Mouse (Mus musculus): ENCODE measurements at regions not wholly inside any gene's neighbourhood (a gene's known extent, or its start where the extent isn't known, plus 50 kb on each side); places are given as distances from the start of the nearest gene placed in this dataset.

DNA sequence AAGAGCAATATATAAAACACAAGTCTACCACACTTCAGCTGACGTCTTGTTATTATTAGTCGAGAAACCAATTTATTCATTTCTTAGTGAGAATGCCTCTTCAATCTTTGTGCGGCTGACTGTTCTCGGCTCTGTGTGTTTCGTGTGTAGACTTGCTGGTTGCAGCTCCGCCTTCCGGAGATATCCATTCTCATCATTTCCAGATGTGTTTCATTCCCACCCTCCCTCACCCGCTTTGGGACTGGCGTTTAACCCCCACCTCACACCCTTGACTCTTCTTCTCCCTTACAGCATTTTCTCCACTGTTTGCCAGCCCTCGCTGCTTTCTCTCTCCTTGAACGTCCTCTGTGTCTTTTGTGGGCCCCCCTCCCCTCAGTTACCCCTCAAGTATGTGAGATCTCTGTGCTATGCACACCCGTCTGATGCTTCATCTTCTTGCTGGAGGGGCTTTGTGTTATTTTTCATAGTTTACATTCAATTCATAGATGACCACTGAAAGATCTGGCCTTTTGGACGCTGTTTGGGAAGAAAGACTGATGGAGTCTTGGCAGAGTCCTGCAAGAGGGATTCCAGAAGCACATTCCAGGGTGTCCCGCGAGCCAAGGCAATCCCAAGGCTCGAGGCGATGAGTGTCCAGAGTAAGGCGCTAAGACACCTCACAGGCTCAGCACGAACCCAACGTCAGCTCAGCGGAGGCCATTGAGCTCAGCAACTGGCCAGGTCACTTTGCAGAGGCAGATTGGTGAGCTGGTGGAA, 121.9 kb upstream of the Arglu1 start:
- Histone ChIP-seq H3K4me2 (no peak overlapping the region), H3K9ac (no peak overlapping the region), H3K9me3 (replicated peaks) (no peaks in the 10 kb centered on the region), H3K36me3 (no peaks in the 10 kb centered on the region), H3K4me3 (no peak overlapping the region), H3K27me3 (replicated peaks) (no peaks in the 10 kb centered on the region), H3K4me1 (no peaks in the 10 kb centered on the region), H3K27ac (no peak overlapping the region)
- no peak for ATAC-seq
- 67% methylated on average over 21 of the region's 21 CpGs for WGBS (ENCODE audit: insufficient replicate concordance)

- Histone ChIP-seq H3K4me1 (no peaks in the 10 kb centered on the region), H3K4me2 (no peak overlapping the region), H3K27me3 (replicated peaks) (no peaks in the 10 kb centered on the region), H3K27ac (no peak overlapping the region), H3K4me3 (no peak overlapping the region), H3K9ac (no peak overlapping the region), H3K36me3 (no peaks in the 10 kb centered on the region), H3K9me3 (replicated peaks) (no peaks in the 10 kb centered on the region)
- ATAC-seq: no peak
- WGBS (ENCODE audit: insufficient replicate concordance): 74% methylated on average over 4 of the region's 4 CpGs
Measured at GRCm38 (mm10) chr8:8810928-8811327, 120.6 kb upstream of the Arglu1 start.

DNA sequence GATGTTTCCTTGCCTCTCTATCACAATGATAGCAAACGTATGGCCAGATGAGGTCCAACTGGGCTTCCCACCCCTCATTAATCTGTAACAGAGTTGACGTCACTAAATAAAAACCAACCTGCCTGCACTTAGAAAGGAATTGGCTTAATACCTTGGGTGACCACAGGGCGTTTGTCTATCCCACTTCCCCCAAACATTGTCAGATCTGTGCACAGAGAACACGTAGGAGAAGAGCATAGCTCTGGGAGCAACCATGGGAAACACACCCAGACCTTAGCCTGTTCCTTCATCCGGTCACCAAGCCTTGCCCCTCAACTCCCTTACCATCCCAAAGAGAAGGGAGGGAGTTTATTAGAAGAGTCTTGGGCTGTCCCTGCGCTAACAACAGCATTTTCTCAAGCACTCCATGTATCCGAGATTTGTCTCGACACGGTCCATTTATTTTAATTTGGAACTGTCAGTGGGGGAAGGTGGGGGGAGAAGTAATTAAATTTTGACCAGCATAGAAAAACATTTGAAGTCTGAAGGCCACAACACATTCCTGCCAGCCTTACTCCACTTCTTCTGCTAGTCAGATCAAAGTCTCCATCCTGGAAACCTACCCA, 119.6 kb upstream of the Arglu1 start:
- WGBS (ENCODE audit: insufficient replicate concordance): 60% methylated on average over 9 of the region's 9 CpGs

DNA sequence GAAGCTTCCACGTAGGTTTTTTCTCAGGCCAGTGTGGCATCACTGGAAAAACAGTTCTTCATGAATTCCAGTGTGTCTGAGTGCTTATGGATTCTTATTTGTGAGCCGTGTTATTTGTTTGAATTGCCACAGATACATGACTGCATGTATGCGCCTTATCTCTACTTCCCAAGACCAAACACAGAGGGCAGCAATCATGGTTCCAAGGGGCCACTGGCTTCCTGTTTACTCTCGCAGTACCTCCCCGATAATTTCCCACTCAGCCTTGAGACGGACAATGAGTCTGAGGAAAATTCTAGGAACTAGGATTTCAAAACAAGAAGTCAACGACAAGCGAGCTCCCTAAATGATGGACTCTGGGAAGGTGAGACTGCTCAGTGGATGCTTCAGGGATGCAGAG, 119.0 kb upstream of the Arglu1 start:
- no peak for ATAC-seq
- 44% methylated on average over 8 of the region's 8 CpGs for WGBS (ENCODE audit: insufficient replicate concordance)

More for the DNA sequence above, 119.6 kb upstream of the Arglu1 start:
- Histone ChIP-seq H3K9ac (no peak overlapping the region), H3K27ac (no peak overlapping the region), H3K36me3 (no peaks in the 10 kb centered on the region), H3K27me3 (replicated peaks) (no peaks in the 10 kb centered on the region), H3K4me3 (no peak overlapping the region), H3K4me1 (no peaks in the 10 kb centered on the region), H3K4me2 (no peak overlapping the region), H3K9me3 (replicated peaks) (no peaks in the 10 kb centered on the region)
- ATAC-seq: no peak

DNA sequence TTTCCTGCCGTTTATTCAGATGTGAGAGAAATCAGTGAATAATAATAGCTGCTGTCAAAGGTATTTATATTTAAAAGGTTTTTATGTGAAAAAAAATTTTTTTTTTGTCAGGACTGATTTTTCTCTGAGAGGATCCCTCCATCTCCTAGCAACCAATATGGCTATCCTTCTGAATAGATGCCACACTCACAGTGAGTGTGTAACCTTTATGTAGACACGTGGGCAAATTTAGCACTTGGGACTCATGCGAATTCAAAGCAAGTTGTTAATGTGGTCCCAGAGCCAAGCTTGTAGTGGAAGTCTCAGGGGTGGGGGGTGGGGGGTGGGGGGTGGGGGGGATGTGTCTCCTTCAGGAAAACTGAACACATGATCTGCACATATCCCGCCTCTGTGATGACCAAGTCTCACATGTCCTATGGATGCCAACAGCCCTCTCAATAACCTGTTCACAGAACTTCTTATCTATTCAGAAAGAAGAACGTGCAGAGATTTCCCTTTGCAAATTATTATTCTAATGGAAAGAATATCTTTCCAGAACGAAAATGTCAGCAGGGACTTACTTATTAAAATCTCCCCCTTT, 112.5 kb upstream of the Arglu1 start:
- Histone ChIP-seq H3K9ac (no peak overlapping the region), H3K27ac (no peak overlapping the region), H3K4me1 (no peaks in the 10 kb centered on the region), H3K4me2 (no peak overlapping the region), H3K9me3 (replicated peaks) (no peaks in the 10 kb centered on the region), H3K36me3 (no peaks in the 10 kb centered on the region), H3K27me3 (replicated peaks) (no peaks in the 10 kb centered on the region), H3K4me3 (no peak overlapping the region)
- 62% methylated on average over 6 of the region's 6 CpGs for WGBS (ENCODE audit: insufficient replicate concordance)
- ATAC-seq: no peak

More for the DNA sequence above, 119.0 kb upstream of the Arglu1 start:
- Histone ChIP-seq H3K4me1 (no peaks in the 10 kb centered on the region), H3K9me3 (replicated peaks) (no peaks in the 10 kb centered on the region), H3K4me3 (no peak overlapping the region), H3K27me3 (replicated peaks) (no peaks in the 10 kb centered on the region), H3K36me3 (no peaks in the 10 kb centered on the region), H3K9ac (no peak overlapping the region), H3K4me2 (no peak overlapping the region), H3K27ac (no peak overlapping the region)

DNA sequence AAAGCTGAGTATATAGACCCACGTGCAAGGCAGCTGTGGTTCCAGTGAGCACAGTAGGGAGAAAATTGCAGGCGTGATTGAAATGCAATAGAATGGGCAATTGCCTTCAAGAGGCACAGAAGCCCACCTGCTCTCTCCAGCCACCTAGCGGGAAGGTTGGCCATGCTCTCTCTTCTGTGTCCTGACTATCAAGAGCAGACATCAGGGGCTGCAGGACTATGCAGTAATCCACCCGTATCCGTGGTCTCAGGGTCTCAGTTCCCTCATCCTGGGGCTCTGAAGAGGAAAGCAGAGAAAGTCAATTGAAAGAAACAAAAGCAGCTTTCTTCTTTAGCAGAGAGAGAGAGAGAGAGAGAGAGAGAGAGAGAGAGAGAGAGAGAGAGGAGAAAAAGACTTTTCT, 112.0 kb upstream of the Arglu1 start:
- Histone ChIP-seq H3K4me1 (no peaks in the 10 kb centered on the region), H3K4me2 (no peak overlapping the region), H3K27me3 (replicated peaks) (no peaks in the 10 kb centered on the region), H3K36me3 (no peaks in the 10 kb centered on the region), H3K4me3 (no peak overlapping the region), H3K9ac (no peak overlapping the region), H3K27ac (no peak overlapping the region), H3K9me3 (replicated peaks) (no peaks in the 10 kb centered on the region)
- WGBS (ENCODE audit: insufficient replicate concordance): 42% methylated on average over 5 of the region's 5 CpGs
- no peak for ATAC-seq

- no peak overlapping the region for H3K9ac ChIP-seq
- no peaks in the 10 kb centered on the region for H3K4me1 ChIP-seq
- H3K27ac ChIP-seq: no peak overlapping the region
- H3K4me2 ChIP-seq: no peak overlapping the region
- no peaks in the 10 kb centered on the region for H3K27me3 ChIP-seq (replicated peaks)
- H3K4me3 ChIP-seq: no peak overlapping the region
- no peak for ATAC-seq
- no peaks in the 10 kb centered on the region for H3K9me3 ChIP-seq (replicated peaks)
- H3K36me3 ChIP-seq: no peaks in the 10 kb centered on the region
- WGBS (ENCODE audit: insufficient replicate concordance): 30% methylated on average over 5 of the region's 5 CpGs
Measured at GRCm38 (mm10) chr8:8801578-8801977, 111.3 kb upstream of the Arglu1 start.

- Histone ChIP-seq H3K27ac (no peak overlapping the region), H3K9ac (no peak overlapping the region), H3K4me2 (no peak overlapping the region), H3K4me3 (no peak overlapping the region), H3K9me3 (replicated peaks) (no peaks in the 10 kb centered on the region), H3K4me1 (no peaks in the 10 kb centered on the region), H3K27me3 (replicated peaks) (no peaks in the 10 kb centered on the region), H3K36me3 (no peaks in the 10 kb centered on the region)
- 59% methylated on average over 3 of the region's 3 CpGs for WGBS (ENCODE audit: insufficient replicate concordance)
- ATAC-seq: no peak
Measured at GRCm38 (mm10) chr8:8797521-8797920, 107.2 kb upstream of the Arglu1 start.

DNA sequence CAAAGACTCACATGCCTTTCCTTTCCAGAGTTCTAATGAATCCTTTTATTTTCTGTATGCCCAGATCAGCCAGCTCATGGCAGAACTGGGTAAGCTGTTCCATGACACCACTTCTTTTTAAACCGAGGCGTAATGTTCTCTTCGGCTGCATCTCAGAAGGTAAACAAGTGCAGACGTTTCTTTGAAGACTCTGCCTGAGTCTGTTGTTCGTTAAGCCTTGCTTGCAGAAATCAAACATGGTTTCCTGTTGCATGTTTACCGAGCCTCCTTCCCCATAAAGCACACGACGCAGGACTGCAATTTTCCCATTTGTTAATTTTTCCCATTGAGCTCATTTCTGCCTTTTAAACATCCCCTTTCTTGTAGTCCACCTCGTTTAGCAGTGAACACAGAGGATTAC, 106.6 kb upstream of the Arglu1 start:
- Histone ChIP-seq H3K4me1 (no peaks in the 10 kb centered on the region), H3K4me3 (no peak overlapping the region), H3K27me3 (replicated peaks) (no peaks in the 10 kb centered on the region), H3K9me3 (replicated peaks) (no peaks in the 10 kb centered on the region), H3K36me3 (no peaks in the 10 kb centered on the region), H3K27ac (no peak overlapping the region), H3K4me2 (no peak overlapping the region), H3K9ac (no peak overlapping the region)
- ATAC-seq: no peak
- 43% methylated on average over 9 of the region's 9 CpGs for WGBS (ENCODE audit: insufficient replicate concordance)

DNA sequence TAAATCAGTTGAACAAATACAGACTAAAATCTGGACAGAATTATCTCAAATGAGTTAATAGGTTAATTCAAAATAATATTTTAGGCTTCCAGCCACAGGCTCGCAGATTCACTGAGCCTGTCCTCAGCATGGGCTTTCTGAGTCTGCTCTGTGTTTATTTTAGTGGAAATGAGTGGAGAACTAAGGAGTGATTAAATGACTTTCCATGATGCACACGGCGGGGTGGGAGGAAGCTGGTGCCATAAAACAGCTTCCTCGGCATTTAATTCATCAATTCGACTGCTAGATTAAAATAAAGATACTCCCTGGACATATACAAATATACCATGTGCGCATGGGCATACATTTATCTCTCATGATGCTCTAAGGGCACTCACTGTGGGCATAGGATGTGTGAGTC, 104.4 kb upstream of the Arglu1 start:
- Histone ChIP-seq H3K36me3 (no peaks in the 10 kb centered on the region), H3K9me3 (replicated peaks) (no peaks in the 10 kb centered on the region), H3K4me2 (no peak overlapping the region), H3K4me3 (no peak overlapping the region), H3K9ac (no peak overlapping the region), H3K27ac (no peak overlapping the region), H3K4me1 (no peaks in the 10 kb centered on the region), H3K27me3 (replicated peaks) (no peaks in the 10 kb centered on the region)
- no peak for ATAC-seq
- WGBS (ENCODE audit: insufficient replicate concordance): 60% methylated on average over 6 of the region's 6 CpGs

DNA sequence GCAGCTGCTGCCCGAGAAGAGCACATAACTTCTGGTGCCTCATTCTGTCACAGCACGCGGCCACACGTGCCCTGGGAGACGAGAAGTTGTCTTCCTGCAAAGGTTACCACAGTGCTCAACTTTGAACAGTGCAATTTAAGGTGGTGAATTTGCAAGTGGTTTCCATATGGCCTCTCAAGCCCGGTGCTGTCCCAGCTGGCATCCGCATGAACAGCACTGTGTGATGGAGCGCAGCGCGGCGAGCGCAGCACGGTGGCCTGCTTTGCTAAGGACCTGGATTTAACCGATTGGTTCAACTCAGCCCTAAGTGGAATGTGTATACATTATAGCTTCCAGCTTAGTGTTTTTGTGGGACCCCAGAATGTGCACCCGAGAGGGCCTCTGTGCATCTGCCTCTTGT, 89.6 kb upstream of the Arglu1 start:
- WGBS (ENCODE audit: insufficient replicate concordance): 79% methylated on average over 15 of the region's 15 CpGs
- Histone ChIP-seq H3K9ac (no peak overlapping the region), H3K27me3 (replicated peaks) (no peaks in the 10 kb centered on the region), H3K4me1 (no peaks in the 10 kb centered on the region), H3K4me2 (no peak overlapping the region), H3K9me3 (replicated peaks) (no peaks in the 10 kb centered on the region), H3K36me3 (no peaks in the 10 kb centered on the region), H3K27ac (no peak overlapping the region), H3K4me3 (no peak overlapping the region)
- ATAC-seq: no peak

DNA sequence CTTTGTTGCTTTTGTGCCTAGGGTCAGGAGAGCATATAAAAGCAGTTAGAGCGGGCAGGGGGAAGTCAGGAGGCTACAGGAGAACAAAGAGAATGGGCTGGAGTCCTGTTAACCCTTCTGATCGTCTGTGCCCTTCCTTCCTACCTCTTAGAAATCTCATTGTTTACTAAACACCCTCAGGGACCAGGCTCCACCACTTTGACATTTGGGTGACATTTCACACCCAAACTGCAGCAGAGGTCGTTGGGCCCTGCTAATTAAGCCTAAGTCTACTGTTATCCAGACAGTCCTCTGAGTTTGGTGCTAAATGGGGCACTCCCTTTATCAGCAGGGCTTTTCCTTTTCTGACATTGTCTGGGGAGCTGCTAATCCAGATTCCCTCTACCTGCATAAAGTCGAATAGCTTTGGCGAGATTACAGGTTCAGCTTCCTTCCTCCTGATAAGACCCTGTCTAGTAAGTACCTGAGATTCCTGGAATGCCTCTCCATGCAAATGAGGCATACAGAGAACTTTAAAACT, 84.2 kb upstream of the Arglu1 start:
- Histone ChIP-seq H3K9me3 (replicated peaks) (no peaks in the 10 kb centered on the region), H3K27me3 (replicated peaks) (no peaks in the 10 kb centered on the region), H3K36me3 (no peaks in the 10 kb centered on the region), H3K27ac (no peak overlapping the region), H3K9ac (no peak overlapping the region), H3K4me1 (no peaks in the 10 kb centered on the region), H3K4me3 (no peak overlapping the region), H3K4me2 (no peak overlapping the region)
- no peak for ATAC-seq
- WGBS (ENCODE audit: insufficient replicate concordance): 19% methylated on average over 5 of the region's 5 CpGs

All from liver, embryonic 12.5 days (tissue).